Mouse (Mus musculus) small intestine, adult 10 weeks (tissue): ENCODE results near the gene Smug1. TPM values are rescaled to one million over a fixed set of nuclear protein-coding genes. Genes with fewer than 3 reads are reported as not detected.

Experiments
- polyA plus RNA-seq: library from polyadenylated mRNA; stranded (reverse); fragments of 350-450 nt; fragmentation: Illumina TruSeq; extraction: RNeasy Lipid Tissue Mini Kit (QIAGEN cat#74804); gene quantifications from one replicate; pipeline ENCODE4 v1.2.3, GENCODE M21; 2014; ENCODE audit warnings: low replicate concordance

The Smug1 gene
- polyA plus RNA-seq, result 10.2 TPM

GRCm38 (mm10) chr15:103167042-103167615, at the start of gene Smug1:
Gene Smug1 (minus strand): TSS chr15:103167092.

Other genes with a start within 250 kb of the Smug1 start
- gene Hoxc13, start 246.0 kb downstream of the Smug1 start, polyA plus RNA-seq, result not detected
- gene Hoxc12, start 230.3 kb downstream of the Smug1 start, polyA plus RNA-seq, result not detected
- not detected for gene Hoxc11, start 212.7 kb downstream of the Smug1 start, polyA plus RNA-seq
- not detected for gene Hoxc10, start 200.3 kb downstream of the Smug1 start, polyA plus RNA-seq
- 0.89 TPM for gene Hoxc5, start 199.6 kb downstream of the Smug1 start, polyA plus RNA-seq
- not detected for gene Hoxc9, start 190.7 kb downstream of the Smug1 start, polyA plus RNA-seq
- gene Hoxc8, start 176.5 kb downstream of the Smug1 start, polyA plus RNA-seq, result not detected
- gene Hoxc6, start 168.8 kb downstream of the Smug1 start, polyA plus RNA-seq, result 0.89 TPM
- 4.9 TPM for gene Hoxc4, start 148.2 kb downstream of the Smug1 start, polyA plus RNA-seq
- gene Cbx5, start 72.7 kb upstream of the Smug1 start, polyA plus RNA-seq, result 48.7 TPM
- gene Hnrnpa1, start 73.3 kb upstream of the Smug1 start, polyA plus RNA-seq, result 367 TPM
- not detected for gene Nfe2, start 91.3 kb upstream of the Smug1 start, polyA plus RNA-seq
- 129 TPM for gene Copz1, start 105.6 kb upstream of the Smug1 start, polyA plus RNA-seq
- gene Gpr84, start 143.5 kb upstream of the Smug1 start, polyA plus RNA-seq, result not detected
- gene Zfp385a, start 173.0 kb upstream of the Smug1 start, polyA plus RNA-seq, result not detected
- not detected for gene Itga5, start 199.7 kb upstream of the Smug1 start, polyA plus RNA-seq